Mouse (Mus musculus) cerebellum, adult 18-20 months (tissue): ENCODE results near the gene Dclre1c.

ENCODE experiments used
- DNase-seq, 2 experiments: peaks; one replicate each; pipeline ENCODE4 v3.0.0; 2021

The Dclre1c gene

GRCm38 (mm10) chr2:3475746-3476251, 51.9 kb downstream of the Dclre1c start:
- no peak for DNase-seq

GRCm38 (mm10) chr2:3480239-3480638, 56.3 kb downstream of the Dclre1c start:
- no peak for DNase-seq

GRCm38 (mm10) chr2:3489816-3490215, 65.9 kb downstream of the Dclre1c start:
- DNase-seq, result no peak

GRCm38 (mm10) chr2:3493833-3494409, 70.0 kb downstream of the Dclre1c start:
- no peak for DNase-seq

- no peak for DNase-seq
Measured at GRCm38 (mm10) chr2:3499543-3499942, 75.6 kb downstream of the Dclre1c start.

GRCm38 (mm10) chr2:3500886-3501285, 77.0 kb downstream of the Dclre1c start:
- DNase-seq, result no peak

GRCm38 (mm10) chr2:3512076-3512475, 88.1 kb downstream of the Dclre1c start:
- DNase-seq, result peak in 1 of 2 experiments; percentile 37

- DNase-seq, result peak; percentile 94 to 97
Measured at GRCm38 (mm10) chr2:3512552-3513454, 88.9 kb downstream of the Dclre1c start, which contains the start of the genes Gm45902, Hspa14 and Cdnf. Gene Gm45902 (minus strand): TSS chr2:3512790. Gene Hspa14 (minus strand): TSS chr2:3512814. Gene Cdnf (plus strand): TSS chr2:3513030.
